8 mouse cellular contexts compared by ENCODE assay signal in genomic region chr2:30239777-30240176, GRCm38 (mm10). TPM values are rescaled to one million over a fixed set of nuclear protein-coding genes. Genes with fewer than 3 reads are reported as not detected.
DNase-seq lines count a peak whose midpoint lies in the region; ATAC-seq lines count a peak whose summit lies in the region.

No protein-coding gene starts in this region.

- DNase-seq in ovary, adult 18-20 months (ENCODE audit: low spot score) = peak; percentile 29
- DNase-seq in ovary, postnatal 14 days (ENCODE audit: low spot score) = no peak
- peak; percentile 71 to 82 for DNase-seq in heart, postnatal 14 days
- DNase-seq in kidney, postnatal 36 days = peak; percentile 78 to 83
- no peak for DNase-seq in right cerebral cortex, postnatal 25 days
- DNase-seq in thymus, postnatal 36 days = no peak
- DNase-seq in left cerebral cortex, adult 8-10 months (ENCODE audit: low spot score in 2 of 2) = no peak

- intact Hi-C loops in heart, postnatal 14 days (cut with DNase I) = loop anchor here (2.0 kb wide), 1 partner anchor 61 kb away; the partner anchor contains the start of gene Spout1

- peak; percentile 78 for ATAC-seq in megakaryocyte-erythroid progenitor cell, adult 5-6 weeks (replicated peaks; ENCODE audit: low FRiP score, low TSS enrichment, poor library complexity, severe bottlenecking)

RNA-seq across cellular contexts. Expression of gene Gm28035, which starts 0.6 kb away (rescaled TPM):
- 1 to 10 TPM; 4.1 to 4.6 TPM for total RNA-seq in heart, postnatal 14 days (2021)
- total RNA-seq in megakaryocyte-erythroid progenitor cell, adult 5-6 weeks (2014; fragmentation: Nextera tagmentation) = 2.2 TPM in 1 of 2 replicates, not detected in the other
- total RNA-seq in megakaryocyte-erythroid progenitor cell, adult 5-6 weeks (2017) = 0.09 TPM in 1 of 2 replicates, not detected in the other
- total RNA-seq in left cerebral cortex, adult 8-10 months (2022) = 1 to 10 TPM; 3.8 to 8.8 (median 5.5) TPM

RNA-seq across cellular contexts. Expression of gene Lrrc8a, which starts 2.3 kb away (rescaled TPM):
- total RNA-seq in heart, postnatal 14 days (2021) = 10 to 100 TPM; 90.1 to 90.5 TPM
- total RNA-seq in megakaryocyte-erythroid progenitor cell, adult 5-6 weeks (2014; fragmentation: Nextera tagmentation) = 14.4 and 14.9 TPM in 2 replicates
- total RNA-seq in megakaryocyte-erythroid progenitor cell, adult 5-6 weeks (2017) = 8.3 and 10.7 TPM in 2 replicates
- 10 to 100 TPM; 59.1 to 67.0 (median 61.5) TPM for total RNA-seq in left cerebral cortex, adult 8-10 months (2022)

RNA-seq across cellular contexts. Expression of gene Phyhd1, which starts 26.2 kb away (rescaled TPM):
- 10 to 100 TPM; 50.1 to 66.9 TPM for total RNA-seq in heart, postnatal 14 days (2021)
- not detected in 2 replicates for total RNA-seq in megakaryocyte-erythroid progenitor cell, adult 5-6 weeks (2014; fragmentation: Nextera tagmentation)
- total RNA-seq in megakaryocyte-erythroid progenitor cell, adult 5-6 weeks (2017) = not detected in 2 replicates
- 10 to 100 TPM; 16.6 to 22.2 (median 19.5) TPM for total RNA-seq in left cerebral cortex, adult 8-10 months (2022)

RNA-seq across cellular contexts. Expression of gene Kyat1, which starts 34.1 kb away (rescaled TPM):
- total RNA-seq in heart, postnatal 14 days (2021) = 10 to 100 TPM; 48.4 to 49.2 TPM
- 16.1 and 17.2 TPM in 2 replicates for total RNA-seq in megakaryocyte-erythroid progenitor cell, adult 5-6 weeks (2014; fragmentation: Nextera tagmentation)
- total RNA-seq in megakaryocyte-erythroid progenitor cell, adult 5-6 weeks (2017) = 15.9 and 19.4 TPM in 2 replicates
- 10 to 100 TPM; 15.3 to 16.8 (median 16.1) TPM for total RNA-seq in left cerebral cortex, adult 8-10 months (2022)

RNA-seq across cellular contexts. Expression of gene Gm28038, which starts 41.1 kb away (rescaled TPM):
- 1 to 10 TPM in 1 of 2 experiments, not detected in 1; 2.2 TPM for total RNA-seq in heart, postnatal 14 days (2021)
- 1.8 and 15.1 TPM in 2 replicates for total RNA-seq in megakaryocyte-erythroid progenitor cell, adult 5-6 weeks (2014; fragmentation: Nextera tagmentation)
- total RNA-seq in megakaryocyte-erythroid progenitor cell, adult 5-6 weeks (2017) = not detected in 2 replicates
- not detected for total RNA-seq in left cerebral cortex, adult 8-10 months (2022)

Comparison
In these comparisons a context has a peak if more than half of its experiments do, and no peak if none do; other contexts are left out.
1. DNase-seq: peak in ovary, adult 18-20 months (single experiment), heart, postnatal 14 days (2 of 2) and kidney, postnatal 36 days (2 of 2); none in ovary, postnatal 14 days (single experiment), right cerebral cortex, postnatal 25 days (single experiment), thymus, postnatal 36 days (0 of 2) and left cerebral cortex, adult 8-10 months (0 of 2).
2. RNA of gene Phyhd1, which starts 26.2 kb away (total RNA-seq): 50.1 to 66.9 TPM in heart, postnatal 14 days and 16.6 to 22.2 TPM in left cerebral cortex, adult 8-10 months; not detected in megakaryocyte-erythroid progenitor cell, adult 5-6 weeks; every median in the first group is over 10 times any median in the second.